Mouse (Mus musculus): Measurements from ENCODE around the gene Sp100.

The Sp100 gene

GRCm38 (mm10) chr1:85746511-85746910 lies 96.7 kb downstream of the Sp100 start:
- no peak for DNase-seq (ENCODE audit: extremely low read depth, low read depth)

- no peak for DNase-seq (ENCODE audit: extremely low read depth, low read depth)
These were observed 100.0 kb downstream of the Sp100 start for GRCm38 (mm10) chr1:85749829-85750228.

GRCm38 (mm10) chr1:85750650-85751049 lies 100.9 kb downstream of the Sp100 start:
- no peak for DNase-seq (ENCODE audit: extremely low read depth, low read depth)

GRCm38 (mm10) chr1:85751494-85751893 lies 101.7 kb downstream of the Sp100 start:
- no peak for DNase-seq (ENCODE audit: extremely low read depth, low read depth)

GRCm38 (mm10) chr1:85751932-85752680 lies 102.3 kb downstream of the Sp100 start:
- DNase-seq (ENCODE audit: extremely low read depth, low read depth) = no peak

GRCm38 (mm10) chr1:85757531-85758230 lies 107.9 kb downstream of the Sp100 start:
- no peak for DNase-seq (ENCODE audit: extremely low read depth, low read depth)

- no peak for DNase-seq (ENCODE audit: extremely low read depth, low read depth)
These were observed 108.6 kb downstream of the Sp100 start for GRCm38 (mm10) chr1:85758231-85758968.

- DNase-seq (ENCODE audit: extremely low read depth, low read depth) = no peak
These were observed 109.1 kb downstream of the Sp100 start for GRCm38 (mm10) chr1:85758969-85759293.
